Mouse (Mus musculus) monocyte, adult 2 months (primary cell): ENCODE data around the gene Sec14l5.

Source experiments
- DNase-seq, 2 experiments: peaks; one replicate each; pipeline ENCODE4 v3.0.0; 2022; ENCODE audit warnings: low spot score in 2 of 2, low read depth in 1 of 2

Sec14l5 gene

GRCm38 (mm10) chr16:5153299-5154026 lies 6.6 kb downstream of the Sec14l5 start:
- DNase-seq = no peak

GRCm38 (mm10) chr16:5155014-5155413 lies 8.1 kb downstream of the Sec14l5 start:
- DNase-seq = no peak

- DNase-seq = no peak
Observed at GRCm38 (mm10) chr16:5156495-5156894, 9.6 kb downstream of the Sec14l5 start.

- DNase-seq = no peak
Observed at GRCm38 (mm10) chr16:5157113-5157512, 10.2 kb downstream of the Sec14l5 start.

GRCm38 (mm10) chr16:5159248-5159647 lies 12.3 kb downstream of the Sec14l5 start:
- no peak for DNase-seq

GRCm38 (mm10) chr16:5164327-5164726 lies 17.4 kb downstream of the Sec14l5 start:
- DNase-seq = no peak

- DNase-seq = no peak
Observed at GRCm38 (mm10) chr16:5168038-5168437, 21.1 kb downstream of the Sec14l5 start.

- no peak for DNase-seq
Observed at GRCm38 (mm10) chr16:5168829-5169228, 21.9 kb downstream of the Sec14l5 start.

GRCm38 (mm10) chr16:5172636-5173035 lies 25.7 kb downstream of the Sec14l5 start:
- no peak for DNase-seq

- no peak for DNase-seq
Observed at GRCm38 (mm10) chr16:5183310-5183975, 36.5 kb downstream of the Sec14l5 start.

GRCm38 (mm10) chr16:5184101-5184500 lies 37.2 kb downstream of the Sec14l5 start:
- DNase-seq = no peak

- no peak for DNase-seq
Observed at GRCm38 (mm10) chr16:5184956-5185355, 38.0 kb downstream of the Sec14l5 start.

GRCm38 (mm10) chr16:5185691-5186090 lies 38.8 kb downstream of the Sec14l5 start:
- DNase-seq = no peak

- no peak for DNase-seq
Observed at GRCm38 (mm10) chr16:5186234-5186633, 39.3 kb downstream of the Sec14l5 start.

- DNase-seq = no peak
Observed at GRCm38 (mm10) chr16:5195080-5195479, 48.2 kb downstream of the Sec14l5 start.

GRCm38 (mm10) chr16:5202681-5203080 lies 55.8 kb downstream of the Sec14l5 start:
- DNase-seq = peak; percentile 29 to 34

GRCm38 (mm10) chr16:5203200-5203599 lies 56.3 kb downstream of the Sec14l5 start:
- DNase-seq = no peak

GRCm38 (mm10) chr16:5203668-5204433 lies 56.9 kb downstream of the Sec14l5 start, which contains the start of gene Nagpa:
TSS of gene Nagpa (minus strand) at chr16:5204012.
- DNase-seq = peak in 1 of 2 experiments; percentile 61

GRCm38 (mm10) chr16:5205431-5205970 lies 58.6 kb downstream of the Sec14l5 start:
- no peak for DNase-seq

GRCm38 (mm10) chr16:5206051-5206450 lies 59.1 kb downstream of the Sec14l5 start:
- DNase-seq = no peak

GRCm38 (mm10) chr16:5210365-5210764 lies 63.5 kb downstream of the Sec14l5 start:
- no peak for DNase-seq

GRCm38 (mm10) chr16:5212150-5212549 lies 65.2 kb downstream of the Sec14l5 start:
- DNase-seq = no peak
